Mouse (Mus musculus): ENCODE measurements around the gene Glp1r.
A peak's percentile ranks its signal among the peaks of the same experiment; 100 is the strongest.

Gene Glp1r

GRCm38 (mm10) chr17:30901627-30902026, at the start of gene Glp1r:
Gene Glp1r (plus strand): TSS chr17:30901817.
- DNase-seq (ENCODE audit: low spot score in 2 of 2) = no peak

GRCm38 (mm10) chr17:30852345-30852744, 49.3 kb upstream of the Glp1r start:
- DNase-seq (ENCODE audit: low spot score in 2 of 2) = no peak

GRCm38 (mm10) chr17:30857347-30857746, 44.3 kb upstream of the Glp1r start:
- no peak for DNase-seq (ENCODE audit: low spot score in 2 of 2)

GRCm38 (mm10) chr17:30858586-30859259, 42.9 kb upstream of the Glp1r start:
- no peak for DNase-seq (ENCODE audit: low spot score in 2 of 2)

GRCm38 (mm10) chr17:30859989-30860585, 41.5 kb upstream of the Glp1r start:
- DNase-seq (ENCODE audit: low spot score in 2 of 2) = no peak

- DNase-seq (ENCODE audit: low spot score in 2 of 2) = no peak
These were observed 41.0 kb upstream of the Glp1r start for GRCm38 (mm10) chr17:30860606-30861005.

GRCm38 (mm10) chr17:30866281-30866680, 35.3 kb upstream of the Glp1r start:
- no peak for DNase-seq (ENCODE audit: low spot score in 2 of 2)

- DNase-seq (ENCODE audit: low spot score in 2 of 2) = no peak
These were observed 34.7 kb upstream of the Glp1r start for GRCm38 (mm10) chr17:30866966-30867365.

- DNase-seq (ENCODE audit: low spot score in 2 of 2) = no peak
These were observed 30.6 kb upstream of the Glp1r start for GRCm38 (mm10) chr17:30871040-30871439.

GRCm38 (mm10) chr17:30874276-30874675, 27.3 kb upstream of the Glp1r start:
- DNase-seq (ENCODE audit: low spot score in 2 of 2) = no peak

- no peak for DNase-seq (ENCODE audit: low spot score in 2 of 2)
These were observed 24.2 kb upstream of the Glp1r start for GRCm38 (mm10) chr17:30877456-30877855.

- DNase-seq (ENCODE audit: low spot score in 2 of 2) = no peak
These were observed 23.0 kb upstream of the Glp1r start for GRCm38 (mm10) chr17:30878626-30879025.

GRCm38 (mm10) chr17:30880391-30880790, 21.2 kb upstream of the Glp1r start:
- no peak for DNase-seq (ENCODE audit: low spot score in 2 of 2)

GRCm38 (mm10) chr17:30881001-30881400, 20.6 kb upstream of the Glp1r start:
- DNase-seq (ENCODE audit: low spot score in 2 of 2) = no peak

- DNase-seq (ENCODE audit: low spot score in 2 of 2) = no peak
These were observed 19.4 kb upstream of the Glp1r start for GRCm38 (mm10) chr17:30882206-30882605.

- DNase-seq (ENCODE audit: low spot score in 2 of 2) = no peak
These were observed 18.1 kb upstream of the Glp1r start for GRCm38 (mm10) chr17:30883534-30883933.

- peak; percentile 50 to 73 for DNase-seq (ENCODE audit: low spot score in 2 of 2)
These were observed 9.5 kb upstream of the Glp1r start for GRCm38 (mm10) chr17:30892086-30892485.

- peak; percentile 75 to 80 for DNase-seq (ENCODE audit: low spot score in 2 of 2)
These were observed 8.9 kb upstream of the Glp1r start for GRCm38 (mm10) chr17:30892730-30893129.

- no peak for DNase-seq (ENCODE audit: low spot score in 2 of 2)
These were observed 4.5 kb upstream of the Glp1r start for GRCm38 (mm10) chr17:30897075-30897474.

- no peak for DNase-seq (ENCODE audit: low spot score in 2 of 2)
These were observed 2.5 kb downstream of the Glp1r start for GRCm38 (mm10) chr17:30904096-30904495.

GRCm38 (mm10) chr17:30907577-30907976, 6.0 kb downstream of the Glp1r start:
- no peak for DNase-seq (ENCODE audit: low spot score in 2 of 2)

- DNase-seq (ENCODE audit: low spot score in 2 of 2) = no peak
These were observed 9.5 kb downstream of the Glp1r start for GRCm38 (mm10) chr17:30910866-30911731.

- no peak for DNase-seq (ENCODE audit: low spot score in 2 of 2)
These were observed 10.1 kb downstream of the Glp1r start for GRCm38 (mm10) chr17:30911732-30912088.
